Mouse (Mus musculus) heart, postnatal 14 days (tissue): ENCODE measurements at regions not wholly inside any gene's neighbourhood (a gene's known extent, or its start where the extent isn't known, plus 50 kb on each side); places are given as distances from the start of the nearest gene placed in this dataset.
A peak's percentile ranks its signal among the peaks of the same experiment; 100 is the strongest.
"Not testable (repeated sequence)": the region's sequence is repeated elsewhere in the genome, so short reads cannot be mapped to it uniquely, and the experiment has no call there.

ENCODE experiments used
- DNase-seq, 2 experiments: peaks; one replicate each; pipeline ENCODE4 v3.0.0; 2021 to 2022
- intact Hi-C: fragments of 180-260 bp; cut with DNase I; formaldehyde crosslinking; loops from one replicate; pipeline ENCODE4 v1.15.1; 2025

- DNase-seq = no peak
- intact Hi-C loops = no loop called here
These were observed 246.2 kb upstream of the Fundc1 start for GRCm38 (mm10) chrX:17818325-17818724.

GRCm38 (mm10) chrX:17817651-17818050 lies 245.5 kb upstream of the Fundc1 start:
- DNase-seq = no peak
- intact Hi-C loops = no loop called here

- intact Hi-C loops, DNase-seq: not testable (repeated sequence)
These were observed 215.9 kb upstream of the Fundc1 start for GRCm38 (mm10) chrX:17788048-17788447.

GRCm38 (mm10) chrX:17775886-17776285 lies 203.8 kb upstream of the Fundc1 start:
- intact Hi-C loops = no loop called here
- no peak for DNase-seq

GRCm38 (mm10) chrX:17752823-17753222 lies 180.7 kb upstream of the Fundc1 start:
- no peak for DNase-seq
- intact Hi-C loops = no loop called here

GRCm38 (mm10) chrX:17751466-17751865 lies 179.3 kb upstream of the Fundc1 start:
- DNase-seq = no peak
- intact Hi-C loops = no loop called here

GRCm38 (mm10) chrX:17730233-17730632 lies 158.1 kb upstream of the Fundc1 start:
- DNase-seq = no peak
- intact Hi-C loops = no loop called here

GRCm38 (mm10) chrX:17725780-17726220 lies 153.7 kb upstream of the Fundc1 start:
- intact Hi-C loops = no loop called here
- no peak for DNase-seq

- peak in 1 of 2 experiments; percentile 3 for DNase-seq
- intact Hi-C loops = no loop called here
These were observed 153.1 kb upstream of the Fundc1 start for GRCm38 (mm10) chrX:17724990-17725779.

- no peak for DNase-seq
- intact Hi-C loops = no loop called here
These were observed 152.3 kb upstream of the Fundc1 start for GRCm38 (mm10) chrX:17724398-17724797.

GRCm38 (mm10) chrX:17721866-17722625 lies 149.9 kb upstream of the Fundc1 start:
- DNase-seq, intact Hi-C loops: not testable (repeated sequence)

- intact Hi-C loops = no loop called here
- DNase-seq = no peak
These were observed 142.4 kb upstream of the Fundc1 start for GRCm38 (mm10) chrX:17714534-17714933.

- intact Hi-C loops = no loop called here
- no peak for DNase-seq
These were observed 140.8 kb upstream of the Fundc1 start for GRCm38 (mm10) chrX:17712919-17713318.

- no peak for DNase-seq
- intact Hi-C loops = no loop called here
These were observed 140.3 kb upstream of the Fundc1 start for GRCm38 (mm10) chrX:17712475-17712874.
